Mouse (Mus musculus) R1 (cell line): Measurements from ENCODE around the gene Gjd3.

Experiments used
- DNase-seq: peaks from one replicate; pipeline ENCODE4 v3.0.0-alpha.2; 2018; ENCODE audit warnings: low read depth, low spot score

Gene Gjd3

DNA sequence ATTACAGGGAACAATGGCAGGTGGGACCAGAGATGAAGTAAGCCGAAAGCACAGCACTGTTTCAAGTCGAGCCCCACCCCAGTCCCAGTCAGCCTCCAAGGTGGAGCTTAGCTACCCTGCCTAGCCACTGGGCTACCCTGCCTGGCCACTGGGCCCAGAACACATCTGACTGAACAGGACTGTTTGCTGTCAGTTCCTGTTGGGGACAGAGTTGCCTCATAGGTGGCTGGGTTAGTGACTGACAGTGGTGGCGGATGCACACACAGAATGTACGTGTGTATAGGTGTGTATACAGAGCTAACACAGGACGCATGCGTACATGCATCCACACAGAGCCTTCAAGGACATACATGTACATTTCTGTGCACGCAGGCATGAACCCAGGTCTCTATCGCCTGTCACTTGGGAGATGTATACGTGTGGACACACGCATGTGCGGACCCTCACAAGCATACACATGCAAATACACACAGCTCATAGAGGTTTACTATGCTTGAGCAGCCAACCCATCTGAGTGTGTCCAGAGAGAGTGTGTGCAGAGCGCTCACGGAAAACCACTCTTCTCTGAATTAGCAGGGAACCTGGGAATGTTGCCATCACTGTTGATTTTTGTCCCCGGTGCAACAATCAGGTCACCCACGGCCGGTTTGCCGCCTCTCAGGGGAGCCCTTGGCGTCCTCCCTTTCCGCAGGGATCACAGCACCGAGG lies 1.4 kb downstream of the Gjd3 start:
- DNase-seq = no peak

DNA sequence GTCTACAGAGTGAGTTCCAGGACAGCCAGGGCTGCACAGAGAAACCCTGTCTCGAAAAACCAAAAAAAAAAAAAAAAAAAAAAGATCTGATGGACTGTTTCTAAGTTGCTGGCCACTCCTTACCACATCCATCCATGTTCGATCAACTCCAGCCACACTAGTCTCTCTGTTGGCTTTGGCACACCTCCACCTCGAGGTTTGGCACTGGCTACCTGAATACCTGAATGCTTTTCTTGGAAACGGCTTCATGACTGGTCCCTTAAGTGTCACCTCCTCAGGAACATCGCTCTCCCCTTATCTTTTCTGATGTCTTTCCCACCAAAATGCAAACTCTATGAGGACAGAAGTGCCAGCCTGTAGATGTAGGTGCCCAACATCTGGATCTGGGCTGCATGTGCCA lies 3.5 kb downstream of the Gjd3 start:
- no peak for DNase-seq

DNA sequence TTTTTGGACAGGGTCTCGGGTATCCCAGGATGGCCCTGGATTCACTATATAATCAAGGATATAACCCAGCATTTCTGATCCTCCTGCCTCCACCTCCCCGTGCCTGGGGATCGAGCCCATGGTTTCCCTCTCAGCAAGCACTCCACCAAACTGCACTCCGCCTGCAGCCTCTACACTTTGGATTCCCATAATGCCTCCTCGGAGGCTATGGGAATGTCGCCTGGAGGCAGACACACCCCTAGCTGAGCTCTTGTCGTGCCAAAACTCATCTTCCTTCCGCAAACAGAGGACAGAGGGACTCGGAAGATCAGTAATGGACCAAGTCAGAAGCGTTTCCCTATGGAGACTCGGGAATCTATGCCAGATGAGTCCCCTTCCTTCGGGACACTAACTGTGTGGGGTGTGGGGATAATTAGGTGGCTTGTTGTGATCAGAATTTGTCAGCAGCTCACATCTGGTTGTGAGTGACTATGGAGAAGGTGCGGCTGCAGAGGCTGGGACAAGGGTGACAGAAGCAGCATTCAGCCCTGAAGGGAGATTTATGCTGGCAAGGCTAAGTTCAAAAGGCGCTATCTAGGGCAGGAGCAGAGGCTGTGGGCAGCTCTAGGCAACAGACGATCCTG lies 4.2 kb downstream of the Gjd3 start:
- DNase-seq = no peak

DNA sequence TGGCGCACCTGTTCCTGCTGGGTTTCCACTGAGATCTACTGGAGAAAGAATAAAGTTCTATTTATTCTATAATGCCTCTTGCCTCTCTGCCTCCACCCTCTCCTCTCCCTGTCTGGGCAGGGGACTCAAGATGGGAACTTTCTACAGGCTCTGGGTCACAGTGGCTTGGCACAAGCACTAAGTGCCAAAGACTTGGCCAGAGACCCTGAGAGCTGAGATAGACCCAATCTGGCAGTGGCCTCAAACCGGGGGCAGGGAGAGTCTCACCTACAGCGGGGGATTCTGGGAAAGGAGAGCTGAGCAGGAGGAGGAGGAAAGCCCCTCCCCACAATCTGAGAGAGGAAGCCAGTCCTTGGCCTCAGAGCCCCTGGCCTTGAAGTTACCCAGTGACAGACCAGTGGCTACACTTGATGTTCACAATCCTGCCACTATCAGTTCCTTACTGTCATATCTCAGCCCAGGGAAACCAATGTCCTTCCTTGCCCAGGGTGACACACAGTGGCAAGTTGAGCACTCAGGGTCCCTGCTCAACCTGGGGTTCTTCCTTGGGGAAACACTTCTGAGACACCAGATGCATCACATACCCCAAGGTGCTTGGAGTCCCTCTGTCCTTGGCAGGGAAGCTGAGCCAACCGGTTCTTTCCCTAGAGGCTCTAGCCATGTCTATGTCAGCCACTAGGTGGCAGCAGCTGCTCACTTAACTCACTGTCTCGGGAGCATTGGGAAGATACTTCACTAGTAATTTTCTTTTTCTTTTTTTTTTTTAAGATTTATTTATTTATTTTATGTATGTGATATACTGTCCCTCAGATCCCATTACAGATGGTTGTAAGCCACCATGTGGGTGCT lies 7.7 kb downstream of the Gjd3 start:
- DNase-seq = peak; percentile 82

DNA sequence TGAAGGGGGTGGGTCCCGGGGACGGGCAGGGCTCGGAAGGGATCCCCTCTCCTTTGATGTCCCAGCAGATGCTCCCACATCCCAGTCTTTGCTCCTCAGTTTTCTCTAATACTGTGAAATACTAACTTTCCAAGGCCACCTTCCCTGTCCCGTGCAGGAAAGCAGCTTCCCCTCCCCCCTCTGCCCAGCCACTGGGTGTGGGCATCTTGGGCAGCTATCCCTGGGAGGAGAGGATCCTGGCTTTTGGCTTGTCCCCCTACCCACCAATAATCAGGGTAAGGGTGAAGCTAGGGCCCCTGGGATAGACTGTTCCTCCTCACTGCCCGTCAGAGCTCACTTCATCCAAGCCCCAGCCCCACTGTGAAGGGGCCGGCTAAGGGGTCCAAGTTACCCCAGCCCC lies 8.6 kb downstream of the Gjd3 start:
- no peak for DNase-seq

DNA sequence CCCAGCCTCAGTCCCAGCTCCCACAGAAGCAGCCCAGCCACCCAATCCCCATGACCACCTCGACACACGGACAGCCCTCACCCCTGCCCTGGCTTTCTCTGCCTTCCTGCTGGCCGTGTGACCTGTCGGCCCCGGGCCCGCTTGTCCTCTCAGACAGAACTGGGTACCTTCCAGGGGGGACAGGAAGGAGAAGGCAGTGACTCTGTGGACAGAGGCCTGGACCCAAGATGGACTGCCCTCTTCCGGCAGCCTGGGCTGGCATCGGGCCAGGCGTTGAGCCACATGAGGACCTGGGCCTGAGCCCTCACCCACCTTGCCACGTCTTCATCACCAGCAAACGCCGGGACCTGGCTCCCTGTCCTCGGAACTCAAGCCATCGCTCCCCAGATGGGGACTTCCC lies 9.2 kb downstream of the Gjd3 start:
- DNase-seq = no peak

DNA sequence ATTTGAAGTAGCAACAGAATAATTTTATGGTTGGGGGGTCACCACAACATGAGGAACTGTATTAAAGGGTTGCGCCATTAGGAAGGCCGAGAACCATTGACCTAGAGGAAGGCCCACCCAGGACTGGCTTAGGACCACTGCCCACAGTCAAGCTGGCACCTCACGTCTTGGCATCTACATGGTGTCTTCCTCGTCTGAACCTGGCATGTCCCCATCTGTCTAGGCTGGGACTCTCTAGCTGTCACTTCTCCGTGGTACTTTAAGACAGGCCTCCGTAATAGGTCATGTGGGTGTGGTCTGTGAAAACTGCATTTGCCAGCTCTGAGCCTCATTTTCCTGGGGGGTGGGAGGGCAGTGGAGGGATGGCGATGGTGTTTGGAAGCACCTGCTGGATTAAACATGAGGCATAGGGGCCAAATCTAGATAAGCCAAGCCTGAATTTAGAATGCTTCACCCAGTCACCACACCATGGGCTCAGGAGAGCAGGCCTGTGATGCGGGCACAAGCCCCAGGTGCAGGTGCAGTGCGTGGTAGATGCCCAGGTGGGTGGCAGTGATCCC lies 9.9 kb downstream of the Gjd3 start:
- DNase-seq = no peak

DNA sequence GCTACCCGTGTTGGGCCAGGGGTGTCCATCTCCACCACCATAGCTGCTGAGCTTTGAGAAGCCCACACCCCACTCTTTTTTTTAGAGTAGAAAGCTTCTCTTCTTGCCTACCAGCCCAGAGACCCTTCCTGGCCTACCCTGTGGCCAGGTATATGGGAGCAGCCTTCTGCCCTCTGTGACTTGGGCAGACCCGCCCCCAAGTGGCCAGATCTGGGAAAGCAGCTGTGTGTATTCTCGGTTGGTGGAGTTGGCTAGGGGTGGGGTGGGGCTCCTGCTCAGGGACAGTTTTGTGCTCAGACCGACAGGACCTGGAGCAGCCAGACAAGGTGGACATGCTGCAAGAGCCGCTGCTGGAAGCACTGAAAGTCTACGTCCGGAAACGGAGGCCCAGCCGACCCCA lies 10.6 kb downstream of the Gjd3 start:
- peak; percentile 84 for DNase-seq

DNA sequence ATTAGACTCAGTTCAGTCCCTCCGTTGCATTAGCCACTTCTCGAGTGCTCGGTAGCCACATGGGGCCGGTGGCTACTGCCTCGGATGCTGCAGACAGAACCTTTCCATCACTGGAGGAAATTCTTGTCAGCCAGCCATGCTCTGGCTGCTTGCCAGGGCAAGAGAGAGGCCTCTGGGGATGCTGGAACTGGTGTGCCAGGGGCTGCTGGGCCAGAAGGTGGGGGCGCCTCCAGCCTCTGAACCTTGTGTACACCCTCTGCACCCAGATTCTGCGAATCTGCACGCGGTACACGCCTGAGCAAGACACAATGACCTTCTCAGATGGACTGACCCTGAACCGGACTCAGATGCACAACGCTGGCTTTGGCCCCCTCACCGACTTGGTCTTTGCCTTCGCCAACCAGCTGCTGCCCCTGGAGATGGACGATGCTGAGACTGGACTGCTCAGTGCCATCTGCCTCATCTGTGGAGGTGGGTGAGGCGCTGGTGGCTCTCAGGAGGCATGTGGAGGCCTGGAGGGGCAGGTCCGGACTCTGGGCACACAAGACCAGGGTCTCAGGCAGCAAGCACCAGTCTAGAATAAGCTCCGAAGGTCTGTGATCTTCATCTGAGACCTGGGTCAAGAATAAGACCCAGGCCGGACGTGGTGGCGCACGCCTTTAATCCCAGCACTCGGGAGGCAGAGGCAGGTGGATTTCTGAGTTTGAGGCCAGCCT lies 11.3 kb downstream of the Gjd3 start:
- no peak for DNase-seq

DNA sequence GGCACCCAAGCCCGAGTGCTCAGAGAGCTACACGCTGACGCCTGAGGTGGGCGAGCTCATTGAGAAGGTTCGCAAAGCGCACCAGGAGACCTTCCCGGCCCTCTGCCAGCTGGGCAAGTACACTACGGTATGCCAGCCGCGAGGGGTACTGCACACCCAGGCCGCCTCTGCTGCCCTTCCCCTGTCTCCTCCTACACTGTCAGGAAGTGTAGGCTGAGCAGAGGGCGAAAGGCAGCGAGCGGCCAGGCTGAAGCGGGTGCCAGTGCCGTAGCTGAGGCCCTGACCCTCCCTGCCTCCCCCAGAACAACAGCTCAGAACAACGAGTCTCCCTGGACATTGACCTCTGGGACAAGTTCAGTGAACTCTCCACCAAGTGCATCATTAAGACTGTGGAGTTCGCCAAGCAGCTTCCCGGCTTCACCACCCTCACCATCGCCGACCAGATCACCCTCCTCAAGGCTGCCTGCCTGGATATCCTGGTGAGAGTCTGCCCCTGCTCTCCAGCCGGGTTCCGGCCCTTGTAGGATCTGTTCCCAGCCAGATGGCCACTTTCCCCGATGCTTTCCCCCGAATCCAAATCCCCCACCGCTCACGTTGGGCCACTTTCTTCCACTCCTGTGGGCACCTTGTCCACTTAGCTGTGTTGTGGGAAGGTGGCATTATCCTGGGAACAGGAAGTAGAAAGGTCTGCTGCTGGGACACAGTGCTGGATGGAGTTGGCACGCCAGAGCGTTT lies 12.5 kb downstream of the Gjd3 start:
- no peak for DNase-seq

DNA sequence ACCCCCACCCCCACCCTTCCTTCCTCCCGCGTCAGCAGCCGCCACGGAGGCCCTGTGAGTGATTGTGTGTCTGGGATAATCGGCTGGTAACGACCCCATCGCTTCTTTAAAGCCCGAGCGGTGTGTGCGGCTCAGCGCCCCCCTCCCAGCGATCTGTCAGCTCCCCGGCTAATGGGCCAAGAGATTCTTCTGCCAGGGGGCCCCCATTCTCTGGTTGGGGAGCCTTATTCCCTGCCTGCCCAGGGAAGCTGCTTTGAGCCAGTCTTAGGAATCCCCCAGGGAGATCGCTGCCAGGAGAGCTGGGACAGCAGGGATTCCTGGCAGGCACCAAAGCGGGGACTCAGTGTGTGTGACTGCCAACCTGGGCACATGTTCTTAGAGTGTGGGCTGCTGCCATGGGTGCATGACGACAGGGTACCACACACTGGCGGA lies 13.3 kb downstream of the Gjd3 start:
- DNase-seq = no peak

DNA sequence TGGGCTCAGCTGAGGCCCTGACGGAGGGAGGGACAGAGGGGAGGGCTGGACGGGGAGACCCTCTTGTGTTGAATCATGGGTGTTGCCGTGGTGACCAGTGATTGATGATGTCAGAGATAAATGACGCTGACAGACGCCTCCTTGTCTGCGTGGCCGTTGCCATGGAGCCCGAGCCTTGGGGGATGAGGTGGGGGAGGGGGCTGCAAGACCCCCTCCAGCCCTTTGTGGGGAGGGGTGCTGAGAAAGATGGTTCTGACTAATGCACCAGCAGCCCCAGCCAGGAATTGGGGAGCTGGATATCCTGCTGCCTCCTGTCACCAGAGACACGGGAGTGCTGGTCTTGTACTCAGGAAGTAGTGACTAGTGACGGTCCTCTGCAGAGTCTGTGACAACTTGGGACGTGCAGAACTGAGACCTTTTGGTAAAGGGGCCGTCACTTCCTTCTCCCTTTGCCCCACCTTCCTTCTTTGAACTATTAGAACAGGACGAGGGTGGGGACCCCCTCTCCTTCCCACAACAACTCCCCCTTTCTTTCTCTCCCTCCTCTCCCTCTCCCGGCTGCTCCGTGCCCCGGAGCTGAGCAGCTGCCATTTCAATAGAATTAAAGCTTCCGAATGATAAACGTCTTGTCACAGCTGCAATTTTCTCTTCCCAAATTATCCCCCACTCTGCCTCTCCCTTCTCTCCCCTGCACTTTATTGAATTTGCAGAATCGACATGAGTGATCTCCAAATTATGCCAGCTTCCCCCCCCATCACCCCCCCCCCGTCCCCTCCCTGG lies 13.9 kb downstream of the Gjd3 start:
- no peak for DNase-seq

DNA sequence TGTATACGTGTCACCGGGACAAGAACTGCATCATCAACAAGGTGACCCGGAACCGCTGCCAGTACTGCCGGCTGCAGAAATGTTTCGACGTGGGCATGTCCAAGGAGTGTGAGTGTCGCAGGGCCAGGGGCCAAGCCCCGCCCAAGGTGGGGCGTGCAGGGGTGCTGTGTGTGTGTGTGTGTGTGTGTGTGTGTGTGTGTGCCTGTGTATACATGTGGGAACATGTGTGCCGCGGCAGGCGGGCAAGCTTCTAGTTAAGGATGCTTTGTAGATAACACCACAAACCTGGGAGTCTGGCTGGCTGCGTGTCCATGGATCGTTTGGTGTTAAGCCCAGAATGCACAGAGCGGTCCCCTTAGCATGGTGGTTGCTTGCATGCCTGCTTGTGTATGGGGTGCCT lies 14.7 kb downstream of the Gjd3 start:
- DNase-seq = no peak

DNA sequence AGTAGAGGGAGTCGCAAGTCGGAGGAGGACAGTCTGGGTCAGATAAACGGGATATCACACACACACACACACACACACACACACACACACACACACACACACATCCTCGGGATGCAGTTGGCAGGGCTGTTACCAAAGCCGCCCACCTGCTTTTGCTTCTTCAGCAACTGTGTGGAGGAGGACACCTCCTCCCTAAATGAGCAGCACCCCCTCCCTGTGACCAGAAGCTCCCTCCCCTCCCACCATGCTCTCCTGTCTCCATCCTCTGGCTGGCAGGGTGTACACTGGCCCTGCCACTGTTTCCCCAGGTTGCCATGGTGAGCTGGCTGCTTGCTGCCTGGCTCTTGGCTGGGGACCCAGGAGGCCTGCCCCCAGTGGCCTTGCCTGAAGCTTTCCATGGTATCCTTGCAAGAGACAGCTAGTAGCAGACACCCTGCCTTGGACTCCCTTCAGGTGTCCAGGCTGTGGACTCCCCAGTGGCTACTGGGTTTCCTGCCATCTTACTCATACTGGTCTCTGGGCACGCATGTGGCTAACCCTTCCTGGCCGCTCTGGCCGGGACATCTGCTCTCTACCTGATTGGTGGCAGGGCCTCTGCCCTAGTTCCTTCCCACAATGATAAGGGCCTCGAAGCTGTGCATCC lies 16.2 kb downstream of the Gjd3 start:
- DNase-seq = peak; percentile 51

DNA sequence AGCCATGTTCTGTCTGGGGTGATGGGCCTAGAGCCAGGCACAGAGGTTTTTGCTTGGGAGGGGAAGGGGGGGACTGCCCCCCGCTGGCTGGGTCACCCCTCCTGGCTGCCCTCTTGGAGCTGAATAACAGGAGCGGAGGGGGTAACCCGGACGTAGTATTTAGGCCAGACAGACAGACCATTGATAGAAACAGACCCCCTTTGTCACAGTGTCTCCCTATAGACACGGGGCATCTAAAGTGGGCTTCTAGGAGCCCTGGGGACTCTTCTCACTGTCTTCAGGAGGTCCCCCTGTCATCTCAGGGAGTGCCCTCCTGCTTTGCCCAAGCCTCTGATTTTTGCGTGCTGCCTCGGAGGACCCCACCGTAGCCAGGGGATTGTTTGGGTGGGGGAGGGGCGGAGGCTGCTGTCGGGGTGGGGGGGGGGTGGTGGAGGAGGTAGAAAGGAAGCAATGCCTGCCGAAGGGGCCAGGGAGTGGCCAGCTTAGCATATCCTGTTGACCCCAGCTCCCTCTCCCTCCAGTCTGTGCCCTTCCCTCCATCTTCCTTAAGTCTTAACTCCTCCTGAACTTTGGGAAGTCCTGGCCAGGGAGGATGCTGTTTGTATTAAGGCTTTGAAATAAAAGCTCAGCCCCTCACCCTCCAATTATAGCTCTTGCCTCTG lies 17.3 kb downstream of the Gjd3 start:
- DNase-seq = no peak

DNA sequence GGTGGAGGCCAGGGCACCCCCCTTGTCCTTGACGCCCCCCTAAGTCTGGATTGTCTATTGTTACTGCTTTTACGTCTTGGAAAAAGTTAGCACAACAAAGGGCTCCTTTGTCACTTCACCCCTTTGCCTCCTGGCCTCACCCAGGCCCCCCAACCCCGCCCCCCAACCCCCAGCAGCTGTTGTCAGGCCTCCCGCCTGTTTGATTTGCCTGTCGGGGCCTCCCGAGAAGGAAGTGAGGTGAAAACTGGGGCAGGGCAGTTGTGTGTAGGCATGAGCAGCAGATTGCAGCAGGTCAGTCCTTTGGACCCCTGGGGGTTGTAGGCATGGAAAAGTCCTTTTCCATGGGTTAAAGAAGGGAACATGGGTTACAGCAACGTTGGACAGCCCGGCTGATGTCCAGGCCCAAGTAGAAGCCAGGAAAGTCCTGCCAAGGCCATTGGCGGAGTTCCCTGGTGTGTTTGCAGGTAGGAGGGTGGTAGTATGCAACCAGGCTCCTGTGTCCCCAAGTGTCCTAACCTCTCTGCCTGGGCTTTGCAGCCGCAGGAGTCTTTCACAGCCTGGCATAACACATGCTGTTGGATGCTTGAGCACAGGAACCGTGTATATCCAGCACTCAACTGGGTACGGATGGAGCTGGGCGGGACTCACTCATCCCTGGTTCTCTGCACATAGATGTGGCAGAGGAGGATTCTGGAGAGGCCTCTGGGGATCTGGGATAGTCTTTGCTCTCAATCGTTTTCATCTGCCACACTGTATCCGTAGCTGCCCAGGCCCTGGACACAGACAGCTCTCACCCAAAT lies 18.0 kb downstream of the Gjd3 start:
- peak; percentile 90 for DNase-seq

DNA sequence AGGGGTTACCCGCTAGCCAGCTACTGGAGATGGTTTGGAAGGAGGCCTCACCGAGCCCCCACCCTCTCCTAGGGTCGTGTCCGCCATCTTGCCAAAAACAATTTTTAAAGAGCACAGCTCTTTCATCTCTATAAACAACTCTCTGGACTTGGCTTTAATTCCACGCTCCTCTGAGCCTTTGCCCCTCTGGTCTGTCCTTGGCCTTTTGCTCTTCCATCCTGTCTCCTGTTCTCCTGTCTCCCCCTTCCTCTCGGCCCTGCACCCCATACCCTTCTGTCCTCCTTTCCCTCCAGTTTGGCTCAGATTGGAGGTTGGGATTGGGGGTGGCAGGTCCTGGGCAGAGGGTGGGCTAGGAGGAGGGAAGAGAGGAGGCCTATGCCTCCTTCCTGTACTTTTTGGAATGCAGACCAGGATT lies 18.6 kb downstream of the Gjd3 start:
- no peak for DNase-seq
